Mouse (Mus musculus) bone marrow macrophage, adult 2 months (primary cell): Measurements from ENCODE around the gene Homer2.

Experiments used
- CTCF ChIP-seq: IDR thresholded peaks from 2 replicates; pipeline ENCODE4 v1.5.1; 2012; ENCODE audit warnings: low read depth, mild to moderate bottlenecking, low read length, moderate library complexity
- POLR2A ChIP-seq: IDR thresholded peaks from 2 replicates; pipeline ENCODE4 v1.6.1; 2012; ENCODE audit warnings: mild to moderate bottlenecking, low read depth, low read length, borderline replicate concordance

GRCm38 (mm10) chr7:81559231-81559980 is 147.9 kb downstream of the Homer2 start:
- TF ChIP-seq CTCF: no peak
- TF ChIP-seq POLR2A: no peak
